Mouse (Mus musculus): ENCODE data around the gene B3gnt4.
A peak's percentile ranks its signal among the peaks of the same experiment; 100 is the strongest.
"Not testable (repeated sequence)": the region's sequence is repeated elsewhere in the genome, so short reads cannot be mapped to it uniquely, and the experiment has no call there.

The B3gnt4 gene

GRCm38 (mm10) chr5:123510160-123510559 lies at the start of gene B3gnt4:
B3gnt4 (plus strand) TSS chr5:123510460.
- DNase-seq = no peak

GRCm38 (mm10) chr5:123461420-123461819 lies 48.8 kb upstream of the B3gnt4 start:
- no peak for DNase-seq

- no peak for DNase-seq
Measured at GRCm38 (mm10) chr5:123464638-123465037, 45.6 kb upstream of the B3gnt4 start.

- no peak for DNase-seq
Measured at GRCm38 (mm10) chr5:123470784-123471400, 39.4 kb upstream of the B3gnt4 start.

- DNase-seq = no peak
Measured at GRCm38 (mm10) chr5:123473817-123474216, 36.4 kb upstream of the B3gnt4 start.

GRCm38 (mm10) chr5:123487659-123488395 lies 22.4 kb upstream of the B3gnt4 start:
- DNase-seq = no peak

- no peak for DNase-seq
Measured at GRCm38 (mm10) chr5:123489112-123489785, 21.0 kb upstream of the B3gnt4 start, which contains the start of the genes Lrrc43 and Il31. Lrrc43 (plus strand) TSS chr5:123489305. Il31 (minus strand) TSS chr5:123489489.

GRCm38 (mm10) chr5:123489935-123490334 lies 20.3 kb upstream of the B3gnt4 start:
- no peak for DNase-seq

- no peak for DNase-seq
Measured at GRCm38 (mm10) chr5:123499717-123500116, 10.5 kb upstream of the B3gnt4 start.

- DNase-seq = no peak
Measured at GRCm38 (mm10) chr5:123501973-123502372, 8.3 kb upstream of the B3gnt4 start.

- peak; percentile 72 to 75 for DNase-seq
Measured at GRCm38 (mm10) chr5:123507936-123508723, 2.1 kb upstream of the B3gnt4 start.

- no peak for DNase-seq
Measured at GRCm38 (mm10) chr5:123508921-123509320, 1.3 kb upstream of the B3gnt4 start.

GRCm38 (mm10) chr5:123511426-123511825 lies 1.2 kb downstream of the B3gnt4 start:
- DNase-seq = not testable (repeated sequence)

GRCm38 (mm10) chr5:123512102-123512501 lies 1.8 kb downstream of the B3gnt4 start:
- DNase-seq = no peak

GRCm38 (mm10) chr5:123514871-123515270 lies 4.6 kb downstream of the B3gnt4 start:
- DNase-seq = no peak

GRCm38 (mm10) chr5:123520666-123521065 lies 10.4 kb downstream of the B3gnt4 start:
- DNase-seq = no peak

GRCm38 (mm10) chr5:123521621-123522020 lies 11.4 kb downstream of the B3gnt4 start:
- DNase-seq = no peak

GRCm38 (mm10) chr5:123522166-123522565 lies 11.9 kb downstream of the B3gnt4 start:
- DNase-seq = no peak

- DNase-seq = peak; percentile 98
Measured at GRCm38 (mm10) chr5:123523692-123524392, 13.6 kb downstream of the B3gnt4 start, which contains the start of gene Diablo. Diablo (minus strand) TSS chr5:123524176.

- DNase-seq = no peak
Measured at GRCm38 (mm10) chr5:123524393-123524750, 14.1 kb downstream of the B3gnt4 start.

- DNase-seq = peak in 1 of 2 experiments; percentile 3
Measured at GRCm38 (mm10) chr5:123525281-123525680, 15.0 kb downstream of the B3gnt4 start, which contains the start of gene Gm49027. Gm49027 (minus strand) TSS chr5:123525488.

- DNase-seq = peak in 1 of 2 experiments; percentile 1
Measured at GRCm38 (mm10) chr5:123525916-123526495, 15.7 kb downstream of the B3gnt4 start.

Measured in thymus, adult 18-20 months (tissue).